Mouse (Mus musculus) kidney, postnatal 25 days (tissue): ENCODE measurements around the gene Mcidas.

Source experiments
- DNase-seq, 2 experiments: peaks; one replicate each; pipeline ENCODE4 v3.0.0; 2021; ENCODE audit warnings: mixed read lengths in 2 of 2

Mcidas gene

GRCm38 (mm10) chr13:112993531-112994152 lies at the start of gene Mcidas:
Mcidas (plus strand) TSS chr13:112993845.
- peak in 1 of 2 experiments; percentile 37 for DNase-seq

GRCm38 (mm10) chr13:112945312-112945711 lies 48.3 kb upstream of the Mcidas start:
- DNase-seq: no peak

GRCm38 (mm10) chr13:112945900-112946299 lies 47.7 kb upstream of the Mcidas start:
- no peak for DNase-seq

- no peak for DNase-seq
Observed at GRCm38 (mm10) chr13:112954067-112954466, 39.6 kb upstream of the Mcidas start.

GRCm38 (mm10) chr13:112963081-112963480 lies 30.6 kb upstream of the Mcidas start:
- no peak for DNase-seq

GRCm38 (mm10) chr13:112964421-112964820 lies 29.2 kb upstream of the Mcidas start:
- DNase-seq: peak; percentile 38 to 62

GRCm38 (mm10) chr13:112967267-112967666 lies 26.4 kb upstream of the Mcidas start:
- DNase-seq: no peak

- peak in 1 of 2 experiments; percentile 31 for DNase-seq
Observed at GRCm38 (mm10) chr13:112976720-112977119, 16.9 kb upstream of the Mcidas start.

GRCm38 (mm10) chr13:112985605-112986450 lies 7.8 kb upstream of the Mcidas start:
- DNase-seq: no peak

- no peak for DNase-seq
Observed at GRCm38 (mm10) chr13:112986451-112986950, 7.1 kb upstream of the Mcidas start.

GRCm38 (mm10) chr13:112987532-112987943 lies 6.1 kb upstream of the Mcidas start, which contains the start of gene Ccno:
Ccno (plus strand) TSS chr13:112987802.
- DNase-seq: peak; percentile 94 to 98

- peak in 1 of 2 experiments; percentile 21 for DNase-seq
Observed at GRCm38 (mm10) chr13:112987991-112988390, 5.7 kb upstream of the Mcidas start.

GRCm38 (mm10) chr13:112988866-112989265 lies 4.8 kb upstream of the Mcidas start:
- peak in 1 of 2 experiments; percentile 39 for DNase-seq

GRCm38 (mm10) chr13:112989541-112989940 lies 4.1 kb upstream of the Mcidas start:
- DNase-seq: no peak

- DNase-seq: no peak
Observed at GRCm38 (mm10) chr13:112990346-112990745, 3.3 kb upstream of the Mcidas start.

GRCm38 (mm10) chr13:112994191-112994590 lies 546 bp downstream of the Mcidas start:
- DNase-seq: peak; percentile 72 to 74

- no peak for DNase-seq
Observed at GRCm38 (mm10) chr13:112996407-112996806, 2.8 kb downstream of the Mcidas start.

GRCm38 (mm10) chr13:112997369-112997768 lies 3.7 kb downstream of the Mcidas start:
- DNase-seq: no peak

- DNase-seq: peak in 1 of 2 experiments; percentile 44
Observed at GRCm38 (mm10) chr13:112998427-112999201, 5.0 kb downstream of the Mcidas start.

GRCm38 (mm10) chr13:113000090-113000489 lies 6.4 kb downstream of the Mcidas start:
- DNase-seq: no peak

- DNase-seq: no peak
Observed at GRCm38 (mm10) chr13:113000576-113001318, 7.1 kb downstream of the Mcidas start.

GRCm38 (mm10) chr13:113012683-113013082 lies 19.0 kb downstream of the Mcidas start:
- DNase-seq: no peak
